Mouse (Mus musculus) retina, postnatal 7 days (tissue): ENCODE data around the gene Iqub.

Experiments used
- DNase-seq: peaks from one replicate; pipeline ENCODE4 v3.0.0-alpha.2; 2012; ENCODE audit warnings: low read depth, low spot score

Gene Iqub

DNA sequence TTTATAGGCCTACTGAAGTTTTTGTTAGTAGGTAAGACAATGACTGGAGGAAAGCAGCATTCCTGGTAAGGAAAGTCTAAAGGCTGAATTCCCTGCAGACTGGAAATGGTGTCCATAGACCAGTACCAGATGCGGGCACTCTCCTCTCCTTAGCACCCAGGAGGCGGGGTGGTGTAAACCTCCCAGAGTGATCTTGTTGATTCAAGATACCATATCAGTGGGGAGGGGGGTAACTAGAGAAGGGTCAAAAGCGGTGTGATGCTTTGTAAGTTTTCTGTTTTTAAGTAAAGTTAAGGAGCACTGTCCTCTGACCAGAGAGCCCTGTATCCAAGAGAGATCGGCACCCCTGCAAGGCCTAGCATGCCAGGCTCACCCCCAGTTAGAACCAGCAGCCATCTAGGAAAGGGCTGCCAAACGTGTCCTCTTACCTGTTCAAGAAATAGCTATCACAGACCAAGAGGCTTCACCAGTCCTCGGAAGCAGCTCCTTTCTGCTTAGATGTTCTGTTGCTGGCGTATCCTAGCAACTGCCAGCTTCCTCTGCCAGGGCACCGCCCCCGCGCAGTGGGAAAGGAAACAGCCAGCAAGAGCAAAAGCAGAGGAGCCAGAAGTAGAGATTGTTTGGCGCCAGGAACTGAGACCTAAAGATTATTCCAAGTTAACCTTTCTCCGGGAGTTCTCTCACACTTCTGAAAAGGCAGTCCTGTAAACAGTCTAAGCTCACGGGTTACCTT is at the start of gene Iqub:
TSS of gene Iqub (minus strand) at position 516 of the 733 bp plus-strand sequence.
- no peak for DNase-seq

GRCm38 (mm10) chr6:24564081-24564480 is 49.2 kb upstream of the Iqub start:
- no peak for DNase-seq

GRCm38 (mm10) chr6:24555488-24555887 is 40.6 kb upstream of the Iqub start:
- no peak for DNase-seq

DNA sequence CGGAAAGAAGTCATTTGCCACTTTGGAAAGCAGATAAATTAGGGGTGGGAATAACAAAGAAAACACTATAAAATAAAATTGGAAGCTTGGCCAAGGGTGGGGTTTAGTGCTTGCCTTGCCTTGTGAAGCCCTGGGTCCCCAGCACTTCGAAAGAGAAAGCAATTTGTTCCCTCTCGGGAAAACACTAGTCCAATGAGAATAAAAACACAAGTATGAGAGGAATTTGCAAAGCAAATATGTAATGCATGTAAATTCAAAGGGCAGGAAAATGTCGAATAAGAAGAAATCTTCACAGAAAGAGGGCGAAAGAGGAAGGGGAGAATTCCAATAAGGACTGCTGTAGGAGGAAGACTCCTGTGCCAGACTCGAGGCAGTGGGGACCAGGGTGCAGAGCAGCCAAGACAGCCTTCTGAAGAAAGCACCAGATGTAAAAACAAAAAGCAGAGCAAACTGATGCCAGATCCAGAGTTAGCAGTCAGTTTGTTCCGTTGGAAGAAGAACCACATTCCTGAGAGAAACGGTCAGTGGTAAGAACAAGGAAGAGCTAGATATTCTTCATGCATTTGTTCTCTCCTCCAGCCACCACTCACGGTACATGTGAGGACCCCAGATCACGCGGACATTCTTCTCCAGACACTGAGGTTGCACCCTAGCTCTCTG is 39.7 kb upstream of the Iqub start:
- no peak for DNase-seq

DNA sequence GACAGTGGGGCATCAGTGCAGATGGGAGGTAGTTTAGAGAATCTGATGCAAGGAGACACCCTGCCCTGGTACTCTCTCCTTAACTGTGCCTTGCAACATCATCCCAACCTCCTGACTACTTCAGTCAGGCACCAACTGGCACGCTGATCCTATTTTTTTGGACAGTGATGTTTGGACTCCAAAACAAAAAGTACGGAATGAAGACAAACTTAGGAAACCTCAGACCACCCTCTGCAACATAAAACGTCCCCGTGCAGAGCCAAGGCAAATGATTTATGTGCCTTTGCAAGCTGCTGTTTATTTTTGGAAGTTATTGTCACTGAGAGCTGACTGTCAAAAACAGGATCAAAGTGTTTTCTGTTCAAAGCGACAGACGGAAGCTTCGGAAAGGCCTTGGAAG is 37.2 kb upstream of the Iqub start:
- no peak for DNase-seq

DNA sequence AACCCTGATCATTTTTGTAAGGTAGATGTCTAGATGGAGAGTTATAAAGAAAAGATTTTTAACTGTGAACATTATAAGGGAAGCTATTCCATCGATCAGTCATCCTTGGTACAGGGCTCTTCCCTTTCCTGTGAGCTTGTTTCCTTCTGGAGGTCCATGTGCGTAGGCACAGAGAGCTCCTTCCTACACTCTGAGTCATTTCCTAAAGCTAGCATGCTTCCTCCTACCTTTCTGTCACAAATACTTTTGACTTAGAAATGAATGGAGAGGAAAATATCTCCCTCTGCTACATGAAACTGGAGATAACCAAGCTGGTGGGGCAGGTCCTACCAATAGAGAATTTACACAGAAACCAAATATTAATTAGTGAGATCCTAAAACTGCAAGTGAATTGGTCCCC is 34.9 kb upstream of the Iqub start:
- DNase-seq = no peak

DNA sequence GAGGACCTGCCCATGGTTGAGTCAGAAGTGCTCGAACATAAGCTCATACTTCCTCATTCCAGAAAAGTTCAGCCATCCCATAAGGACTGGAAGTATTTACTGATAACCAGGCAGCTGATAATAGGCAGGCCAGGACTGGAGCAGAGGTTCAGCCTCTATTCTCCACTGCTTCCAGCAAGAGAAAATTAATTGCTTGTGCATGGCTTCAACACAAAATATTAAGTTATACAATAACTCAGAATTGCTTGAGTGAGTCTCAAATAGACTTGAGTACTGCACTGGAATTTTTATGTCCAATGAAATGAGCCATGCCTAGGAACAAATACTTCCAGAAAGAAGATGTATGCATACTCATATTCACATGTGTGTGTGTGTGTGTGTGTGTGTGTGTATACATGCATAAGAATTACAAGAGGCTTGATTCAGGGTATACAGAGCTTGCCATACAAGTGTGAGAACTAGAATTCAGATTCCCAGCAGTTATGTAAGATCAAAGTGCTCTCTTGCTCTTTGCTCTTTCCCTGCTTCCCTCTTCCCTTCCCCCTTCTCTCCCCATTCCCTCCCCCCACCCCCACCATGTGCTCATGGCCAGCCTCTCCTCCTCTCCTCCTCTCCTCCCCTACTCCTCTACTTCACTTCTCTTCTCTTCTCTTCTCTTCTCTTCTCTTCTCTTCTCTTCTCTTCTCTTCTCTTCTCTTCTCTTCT is 32.0 kb upstream of the Iqub start:
- DNase-seq = no peak

GRCm38 (mm10) chr6:24543119-24543591 is 28.3 kb upstream of the Iqub start:
- DNase-seq = no peak

DNA sequence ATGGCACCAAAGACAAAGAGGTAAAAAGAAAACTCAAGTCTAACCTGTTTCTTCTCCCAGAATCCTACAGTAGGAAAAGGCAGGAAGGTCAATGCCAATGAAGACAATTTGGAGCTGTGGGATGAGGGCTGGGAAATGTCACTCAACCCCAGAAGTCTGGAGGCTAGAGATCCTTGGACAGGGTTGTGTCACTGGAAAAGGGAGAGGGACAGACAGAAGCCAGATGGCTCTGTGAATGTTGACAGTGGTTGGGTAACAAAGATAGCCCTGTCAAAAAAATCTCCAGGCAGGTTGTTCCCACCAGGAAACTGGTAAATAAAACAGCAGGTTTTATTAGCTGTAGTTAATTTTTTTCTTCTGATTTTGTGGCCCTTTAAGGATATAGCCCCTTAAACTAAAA is 27.5 kb upstream of the Iqub start:
- no peak for DNase-seq

DNA sequence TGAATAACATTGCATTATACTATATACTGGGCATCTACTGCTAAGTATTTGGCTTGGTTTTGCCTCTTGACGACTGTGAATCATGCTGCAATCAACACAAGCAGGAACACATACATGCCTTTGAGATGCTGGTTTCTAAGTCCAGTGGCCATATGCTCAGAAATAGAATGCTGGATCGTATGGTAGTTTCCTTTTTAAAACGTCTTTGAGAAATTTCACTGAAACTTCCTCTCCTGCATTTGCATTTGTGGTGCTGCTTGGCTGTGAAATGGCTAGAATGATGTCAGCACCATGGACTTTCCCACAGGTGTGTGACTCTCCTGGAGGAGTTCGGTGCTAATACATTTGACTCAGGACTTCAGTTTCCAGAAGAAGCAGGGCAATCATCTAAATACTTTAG is 25.2 kb upstream of the Iqub start:
- DNase-seq = no peak

GRCm38 (mm10) chr6:24538435-24538834 is 23.6 kb upstream of the Iqub start:
- DNase-seq = no peak

GRCm38 (mm10) chr6:24532804-24533203 is 17.9 kb upstream of the Iqub start:
- no peak for DNase-seq

- DNase-seq = no peak
Observed at GRCm38 (mm10) chr6:24530711-24531420, 16.0 kb upstream of the Iqub start.

DNA sequence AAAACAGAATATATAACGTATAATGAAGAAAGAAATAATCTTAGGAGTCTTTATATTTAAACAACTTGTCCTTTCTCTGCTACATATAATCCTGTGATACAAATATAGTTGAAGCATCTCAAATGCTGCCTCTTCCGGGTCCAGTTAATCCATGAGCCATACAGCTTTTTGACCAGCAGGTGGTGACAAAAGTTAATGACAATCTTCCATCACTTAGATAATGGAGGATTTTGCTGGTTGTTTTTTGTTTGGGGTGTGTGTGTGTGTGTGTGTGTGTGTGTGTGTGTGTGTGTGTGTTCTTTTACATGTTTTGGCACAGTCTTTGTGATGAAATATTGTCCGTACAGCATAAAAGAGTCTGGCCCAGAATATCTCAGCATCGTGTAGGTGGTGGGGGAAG is 15.3 kb upstream of the Iqub start:
- peak; percentile 43 for DNase-seq

GRCm38 (mm10) chr6:24528064-24528243 is 13.1 kb upstream of the Iqub start, which contains the start of gene Asb15:
Gene Asb15 (plus strand): TSS chr6:24528144.
- no peak for DNase-seq

GRCm38 (mm10) chr6:24527155-24528063 is 12.5 kb upstream of the Iqub start, which contains the start of gene Ndufa5:
Gene Ndufa5 (minus strand): TSS chr6:24528013.
- peak; percentile 96 for DNase-seq

- no peak for DNase-seq
Observed at GRCm38 (mm10) chr6:24525705-24526104, 10.8 kb upstream of the Iqub start.

DNA sequence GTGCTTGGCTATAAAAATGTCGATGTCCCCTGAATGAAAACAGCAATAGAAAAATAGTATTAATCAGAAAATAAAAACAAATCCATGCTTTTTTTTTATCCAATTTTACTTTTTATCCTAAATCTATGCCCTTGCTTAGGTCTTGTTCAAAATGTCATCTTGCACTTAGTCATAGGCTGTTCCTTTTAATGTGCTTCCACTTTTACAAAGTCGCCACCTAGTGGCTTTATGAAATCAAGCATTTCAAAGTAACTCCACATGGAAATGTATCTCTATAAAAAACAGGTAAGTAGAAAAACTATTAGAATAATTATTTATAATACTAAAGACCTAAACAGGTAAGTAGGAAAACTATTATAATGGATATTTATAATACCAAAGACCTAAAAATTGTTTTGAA is 1.3 kb upstream of the Iqub start:
- no peak for DNase-seq

GRCm38 (mm10) chr6:24504141-24504540 is 10.7 kb downstream of the Iqub start:
- no peak for DNase-seq

- DNase-seq = no peak
Observed at GRCm38 (mm10) chr6:24490341-24490740, 24.5 kb downstream of the Iqub start.

GRCm38 (mm10) chr6:24486530-24486929 is 28.3 kb downstream of the Iqub start:
- no peak for DNase-seq
